Mouse (Mus musculus) heart, postnatal 4 days (tissue): ENCODE data around the gene Kcna10. TPM values are rescaled to one million over a fixed set of nuclear protein-coding genes. Genes with fewer than 3 reads are reported as not detected.

Source experiments
- total RNA-seq, 2 experiments: library from RNA; stranded (reverse); gene quantifications; 2 replicates each; pipeline ENCODE4 v1.2.3; 2021

Kcna10 gene
- total RNA-seq, 2 experiments from 2014 or later, result not detected

Other genes with a start within 250 kb of the Kcna10 start
- under 1 TPM; 0.50 to 0.69 TPM for gene Kcna3, start 146.9 kb upstream of the Kcna10 start, total RNA-seq
- gene Kcna2, start 81.9 kb upstream of the Kcna10 start, total RNA-seq, result under 1 TPM; 0.14 to 0.43 TPM
- gene Cym, start 38.7 kb downstream of the Kcna10 start, total RNA-seq, result not detected
- not detected for gene A630076J17Rik, start 47.6 kb downstream of the Kcna10 start, total RNA-seq
- gene Prok1, start 56.7 kb downstream of the Kcna10 start, total RNA-seq, result under 1 TPM in 1 of 2 experiments, not detected in 1; 0.36 TPM
- 10 to 100 TPM; 69.7 to 70.3 TPM for gene Lamtor5, start 95.8 kb downstream of the Kcna10 start, total RNA-seq
- under 1 TPM; 0.31 to 0.32 TPM for gene Slc16a4, start 108.2 kb downstream of the Kcna10 start, total RNA-seq
- gene Rbm15, start 150.6 kb downstream of the Kcna10 start, total RNA-seq, result 10 to 100 TPM; 33.0 to 35.1 TPM